Mouse (Mus musculus): ENCODE results near the gene Tspan17.
A peak's percentile ranks its signal among the peaks of the same experiment; 100 is the strongest.

The Tspan17 gene

GRCm38 (mm10) chr13:54788740-54789560 lies at the start of gene Tspan17:
Gene Tspan17, plus strand, starts transcription at chr13:54789377.
- DNase-seq: peak; percentile 98

GRCm38 (mm10) chr13:54746110-54746509 lies 43.1 kb upstream of the Tspan17 start:
- DNase-seq: no peak

GRCm38 (mm10) chr13:54746896-54747295 lies 42.3 kb upstream of the Tspan17 start:
- DNase-seq: peak; percentile 79

- peak; percentile 44 for DNase-seq
Measured at GRCm38 (mm10) chr13:54748190-54748589, 41.0 kb upstream of the Tspan17 start.

GRCm38 (mm10) chr13:54748721-54749060 lies 40.5 kb upstream of the Tspan17 start:
- DNase-seq: peak; percentile 48

- DNase-seq: peak; percentile 79
Measured at GRCm38 (mm10) chr13:54749061-54749863, 39.9 kb upstream of the Tspan17 start.

GRCm38 (mm10) chr13:54749864-54750411 lies 39.2 kb upstream of the Tspan17 start, which contains the start of gene Gprin1:
Gene Gprin1, minus strand, starts transcription at chr13:54749874.
- peak; percentile 65 for DNase-seq

GRCm38 (mm10) chr13:54750699-54751098 lies 38.5 kb upstream of the Tspan17 start:
- no peak for DNase-seq

- peak; percentile 66 for DNase-seq
Measured at GRCm38 (mm10) chr13:54752656-54753055, 36.5 kb upstream of the Tspan17 start.

- no peak for DNase-seq
Measured at GRCm38 (mm10) chr13:54753733-54754132, 35.4 kb upstream of the Tspan17 start.

GRCm38 (mm10) chr13:54754169-54755080 lies 34.8 kb upstream of the Tspan17 start:
- DNase-seq: no peak

GRCm38 (mm10) chr13:54755201-54755830 lies 33.9 kb upstream of the Tspan17 start:
- no peak for DNase-seq

GRCm38 (mm10) chr13:54756156-54756712 lies 32.9 kb upstream of the Tspan17 start:
- DNase-seq: no peak

GRCm38 (mm10) chr13:54757093-54757830 lies 31.9 kb upstream of the Tspan17 start:
- peak; percentile 76 for DNase-seq

- peak; percentile 95 for DNase-seq
Measured at GRCm38 (mm10) chr13:54758045-54758755, 31.0 kb upstream of the Tspan17 start.

GRCm38 (mm10) chr13:54758756-54759470 lies 30.3 kb upstream of the Tspan17 start:
- peak; percentile 58 for DNase-seq

GRCm38 (mm10) chr13:54759496-54759895 lies 29.7 kb upstream of the Tspan17 start:
- DNase-seq: peak; percentile 52

- peak; percentile 57 for DNase-seq
Measured at GRCm38 (mm10) chr13:54760164-54760795, 28.9 kb upstream of the Tspan17 start.

- no peak for DNase-seq
Measured at GRCm38 (mm10) chr13:54760906-54761305, 28.3 kb upstream of the Tspan17 start.

Measured in cerebellum, adult 11 months (tissue).